Mouse (Mus musculus): ENCODE measurements around the gene Ybx2.
"Not testable (repeated sequence)": the region's sequence is repeated elsewhere in the genome, so short reads cannot be mapped to it uniquely, and the experiment has no call there.

Gene Ybx2

GRCm38 (mm10) chr11:69915667-69916627, 19.6 kb upstream of the Ybx2 start:
- DNase-seq, result no peak

- DNase-seq, result not testable (repeated sequence)
Measured at GRCm38 (mm10) chr11:69916652-69917378, 18.8 kb upstream of the Ybx2 start.

GRCm38 (mm10) chr11:69917379-69917948, 18.1 kb upstream of the Ybx2 start:
- no peak for DNase-seq

GRCm38 (mm10) chr11:69918118-69918517, 17.5 kb upstream of the Ybx2 start:
- DNase-seq, result no peak

- no peak for DNase-seq
Measured at GRCm38 (mm10) chr11:69919053-69919452, 16.5 kb upstream of the Ybx2 start.

GRCm38 (mm10) chr11:69919661-69920265, 15.8 kb upstream of the Ybx2 start:
- peak; percentile 91 for DNase-seq

GRCm38 (mm10) chr11:69920266-69921031, 15.1 kb upstream of the Ybx2 start:
- DNase-seq, result no peak

- DNase-seq, result peak; percentile 100
Measured at GRCm38 (mm10) chr11:69921114-69922011, 14.2 kb upstream of the Ybx2 start, which contains the start of gene Eif5a. Gene Eif5a, minus strand, starts transcription at chr11:69921958.

- DNase-seq, result no peak
Measured at GRCm38 (mm10) chr11:69922012-69922756, 13.4 kb upstream of the Ybx2 start.

GRCm38 (mm10) chr11:69922796-69923195, 12.8 kb upstream of the Ybx2 start:
- no peak for DNase-seq

GRCm38 (mm10) chr11:69927501-69927900, 8.1 kb upstream of the Ybx2 start:
- DNase-seq, result no peak

- no peak for DNase-seq
Measured at GRCm38 (mm10) chr11:69929712-69930111, 5.9 kb upstream of the Ybx2 start.

GRCm38 (mm10) chr11:69930176-69930575, 5.4 kb upstream of the Ybx2 start:
- not testable (repeated sequence) for DNase-seq

GRCm38 (mm10) chr11:69930967-69931537, 4.5 kb upstream of the Ybx2 start:
- peak; percentile 54 for DNase-seq

- DNase-seq, result no peak
Measured at GRCm38 (mm10) chr11:69931769-69932168, 3.8 kb upstream of the Ybx2 start.

- no peak for DNase-seq
Measured at GRCm38 (mm10) chr11:69932254-69932653, 3.3 kb upstream of the Ybx2 start.

- no peak for DNase-seq
Measured at GRCm38 (mm10) chr11:69933066-69933465, 2.5 kb upstream of the Ybx2 start.

GRCm38 (mm10) chr11:69934169-69934568, 1.4 kb upstream of the Ybx2 start:
- peak; percentile 94 for DNase-seq

GRCm38 (mm10) chr11:69934681-69935080, 915 bp upstream of the Ybx2 start:
- DNase-seq, result no peak

- peak; percentile 46 for DNase-seq
Measured at GRCm38 (mm10) chr11:69936156-69936555, 560 bp downstream of the Ybx2 start.
